Mouse (Mus musculus) lung, postnatal 36 days (tissue): ENCODE measurements around the gene D630023F18Rik.

ENCODE experiments used
- DNase-seq: peaks from one replicate; pipeline ENCODE4 v3.0.0; 2022; ENCODE audit warnings: mixed read lengths

D630023F18Rik gene

DNA sequence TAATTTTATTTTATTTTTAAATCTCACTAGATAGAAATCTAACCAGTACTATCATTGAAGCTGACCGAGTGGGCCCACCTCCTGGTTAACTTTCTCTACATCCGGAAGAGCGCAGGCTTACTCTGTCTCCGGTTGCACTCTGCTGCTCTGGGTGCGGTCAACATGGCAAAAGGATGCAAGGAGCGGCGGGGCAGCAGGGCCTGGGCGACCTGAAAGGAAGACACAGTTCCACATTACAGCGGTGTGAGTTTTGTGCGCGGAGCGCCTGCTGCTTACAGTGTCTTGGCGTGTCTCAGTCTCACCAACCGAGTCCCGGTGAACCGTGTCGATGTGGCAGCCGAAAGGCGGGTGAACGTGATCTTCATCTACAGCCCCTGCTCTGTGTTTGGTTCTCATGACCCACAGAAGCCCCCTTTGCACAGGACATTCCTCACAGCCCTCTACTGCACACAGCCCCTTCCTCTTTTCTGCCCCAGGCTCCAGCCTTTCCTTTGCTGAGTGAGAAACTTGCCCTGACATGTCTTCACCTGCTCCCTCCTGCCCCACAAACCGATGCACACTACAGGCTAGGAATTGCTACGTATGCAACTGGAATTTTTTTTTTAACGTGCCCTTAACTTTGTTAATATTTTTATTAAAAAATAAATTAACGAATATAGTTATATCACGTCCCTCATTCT is 13.1 kb downstream of the D630023F18Rik start:
- DNase-seq: no peak

DNA sequence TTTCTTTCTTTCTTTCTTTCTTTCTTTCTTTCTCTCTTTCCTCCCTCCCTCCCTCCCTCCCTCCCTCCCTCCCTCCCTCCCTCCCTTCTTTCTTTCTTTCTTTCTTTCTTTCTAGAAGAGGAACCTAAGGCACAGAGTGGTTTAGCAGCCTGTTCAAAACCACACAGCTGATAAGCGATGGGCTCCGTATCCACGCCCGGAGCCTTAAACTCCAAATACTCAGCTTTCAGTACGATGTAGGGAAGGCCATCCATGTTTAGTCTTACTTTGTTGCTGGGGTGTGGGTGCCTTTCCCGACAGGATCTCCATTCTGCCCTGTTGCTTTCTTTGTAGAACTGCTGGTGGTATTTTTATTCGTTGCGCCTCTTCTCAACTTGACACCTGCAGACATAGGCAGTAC is 13.8 kb downstream of the D630023F18Rik start:
- DNase-seq: no peak

DNA sequence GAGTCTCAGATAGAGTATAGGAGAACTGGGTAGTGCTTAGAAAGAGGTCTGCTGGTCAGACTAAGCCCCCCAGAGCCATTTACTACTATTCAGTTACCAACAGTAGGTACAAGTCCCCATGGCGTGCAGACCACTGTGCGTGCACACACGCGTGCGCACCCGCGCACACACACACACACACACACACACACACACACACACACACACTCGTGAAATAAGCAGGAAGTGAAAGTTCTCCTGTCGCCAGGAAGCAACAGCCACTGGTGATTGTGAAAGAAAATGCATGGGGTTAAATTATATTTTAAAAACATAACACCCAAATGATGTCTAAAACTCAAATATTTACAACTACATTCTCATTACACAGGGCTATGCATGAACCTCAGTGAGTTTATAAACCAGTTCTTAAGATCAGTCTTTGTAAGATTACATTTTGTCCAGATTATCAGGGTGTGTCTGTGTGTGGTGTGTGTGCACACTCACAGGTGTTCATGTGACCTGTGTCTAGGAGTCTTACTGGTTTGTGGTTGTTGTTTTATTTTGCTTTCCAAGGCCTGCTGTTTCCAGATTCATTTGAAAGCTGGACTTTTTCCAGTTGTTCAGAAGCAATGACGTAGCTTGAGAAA is 15.2 kb downstream of the D630023F18Rik start:
- DNase-seq: no peak

DNA sequence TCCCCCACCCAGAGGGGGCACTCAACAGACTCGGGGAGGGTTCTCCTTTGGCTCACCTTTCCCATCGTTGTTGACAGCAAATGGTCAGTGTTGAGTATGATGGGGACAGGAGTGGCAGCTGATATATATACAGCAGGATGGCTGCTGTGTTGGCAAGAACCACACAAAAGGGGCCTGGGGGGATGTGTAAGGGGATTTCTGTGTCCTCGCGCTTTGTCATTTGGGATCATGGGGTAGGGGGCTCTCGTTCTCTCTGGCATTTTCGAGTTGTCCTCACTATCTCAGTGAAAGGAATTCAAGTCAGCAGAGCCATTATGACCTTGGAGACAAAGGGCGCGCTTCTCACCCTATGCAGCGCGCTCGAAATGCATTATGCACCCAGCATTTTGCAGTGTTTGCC is 19.7 kb downstream of the D630023F18Rik start, which contains the start of gene Cryga:
Gene Cryga (minus strand): TSS at position 101 of the 400 bp plus-strand sequence.
- DNase-seq: no peak

DNA sequence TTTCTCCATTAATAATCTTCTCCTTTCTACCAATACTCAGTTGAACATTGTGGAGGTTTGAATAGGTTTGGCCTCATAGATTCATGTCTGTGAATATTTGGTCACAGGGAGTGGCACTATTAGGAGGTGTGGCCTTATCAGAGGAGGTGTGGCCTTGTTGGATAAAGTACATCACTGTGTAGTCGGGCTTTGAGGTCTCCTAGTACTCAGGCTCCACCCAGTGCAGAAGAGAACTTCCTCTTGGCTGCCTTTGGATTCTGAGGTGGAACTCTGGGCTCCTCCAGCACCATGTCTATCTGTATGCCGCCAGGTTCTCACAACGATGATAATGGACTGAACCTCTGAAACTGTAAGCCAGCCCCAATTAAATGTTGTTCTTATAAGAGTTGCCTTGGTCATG is 26.1 kb downstream of the D630023F18Rik start:
- no peak for DNase-seq

DNA sequence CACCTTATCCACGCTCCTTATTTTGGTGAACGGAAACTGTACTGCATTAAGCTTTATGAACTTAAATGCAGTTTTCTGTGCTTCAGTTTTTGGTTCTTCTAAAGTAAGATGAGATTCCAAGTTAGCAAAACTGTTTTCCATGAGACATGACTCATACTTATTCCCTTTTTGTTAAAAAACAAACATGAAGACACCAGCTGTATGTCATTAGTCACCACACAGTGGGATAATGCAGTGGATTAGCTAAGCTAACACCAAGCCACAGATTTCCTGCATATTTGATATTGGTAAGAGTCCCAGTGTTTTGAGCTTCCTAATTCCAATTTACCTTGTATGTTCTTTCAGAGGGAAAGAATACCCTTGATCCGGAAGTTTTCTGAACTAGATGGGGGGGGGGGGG is 31.4 kb downstream of the D630023F18Rik start:
- no peak for DNase-seq

DNA sequence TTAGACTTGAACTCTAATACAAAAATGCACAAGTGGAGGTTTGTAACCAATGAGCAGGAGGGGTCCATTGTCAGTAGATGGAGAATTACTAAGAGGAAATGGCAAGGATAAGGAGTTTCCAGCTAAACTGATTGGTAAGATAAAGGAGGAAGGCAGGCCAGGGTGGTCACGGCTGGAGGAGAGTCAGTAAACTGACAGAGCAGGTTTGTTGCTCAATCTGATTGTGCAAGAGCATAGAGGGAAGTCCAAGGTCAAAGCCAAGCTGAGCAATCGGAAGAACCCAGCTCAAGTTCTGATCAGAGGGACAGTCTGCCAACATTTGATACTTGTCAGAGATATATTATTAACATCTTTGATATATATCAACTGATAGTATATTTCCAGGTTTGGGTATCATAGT is 32.6 kb downstream of the D630023F18Rik start:
- peak; percentile 86 for DNase-seq

DNA sequence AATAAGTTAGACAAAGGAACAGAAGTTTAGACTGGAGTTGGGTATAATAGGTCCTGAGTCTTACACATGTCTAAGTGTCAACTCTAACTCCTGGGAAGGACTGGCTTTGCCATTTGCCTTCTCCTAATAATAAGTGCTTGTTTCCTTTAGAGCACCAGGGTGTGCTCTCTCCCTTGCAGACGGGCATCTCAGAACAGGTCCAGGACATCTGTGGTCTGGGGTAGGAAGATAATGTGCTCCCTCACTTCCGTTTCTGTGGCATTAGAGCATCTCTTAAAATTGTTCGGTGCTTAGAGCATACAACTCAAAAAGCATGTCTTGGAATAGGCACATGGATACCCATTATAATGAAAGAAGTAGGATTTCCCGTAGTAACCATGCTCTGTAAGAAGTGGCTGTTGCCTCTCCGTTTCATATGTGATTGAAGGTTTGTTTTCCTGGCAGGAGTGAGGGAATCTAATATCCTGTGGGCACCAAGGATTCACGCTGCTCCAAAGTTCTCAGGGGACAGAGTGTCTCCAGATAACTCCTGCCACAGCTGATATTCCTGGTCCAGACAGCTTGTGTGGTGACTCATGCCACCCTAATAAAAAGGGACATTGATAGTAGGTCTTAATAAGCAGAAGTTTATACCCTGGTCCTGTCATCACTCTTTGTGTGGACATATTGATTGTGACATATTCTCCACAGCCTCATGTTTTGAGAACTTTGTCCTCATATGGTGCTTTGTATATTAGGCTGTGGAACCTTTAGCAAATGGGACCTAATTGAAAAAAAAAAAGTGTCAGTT is 34.3 kb downstream of the D630023F18Rik start:
- DNase-seq: peak; percentile 27

DNA sequence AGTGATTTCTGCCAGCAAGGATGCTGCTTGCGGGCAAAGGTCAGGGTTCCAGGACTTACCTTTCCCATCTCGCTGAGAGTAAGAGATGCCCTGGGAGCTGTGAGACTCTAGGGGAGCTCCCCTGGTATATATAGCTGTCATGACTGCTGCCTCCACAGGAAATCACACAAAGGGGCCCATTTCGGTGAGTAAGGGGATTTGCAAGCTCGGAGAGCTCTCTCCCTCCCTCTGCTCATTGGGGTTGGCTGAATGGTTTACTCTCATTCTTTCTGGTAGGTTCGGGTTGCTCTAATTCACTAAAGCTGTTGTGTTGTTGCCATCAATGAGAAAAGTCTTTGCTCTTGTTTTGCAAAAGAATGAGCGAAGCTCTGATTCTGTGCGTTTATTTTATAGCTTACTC is 40.8 kb downstream of the D630023F18Rik start, which contains the start of gene Crygb:
Gene Crygb (minus strand): TSS at position 101 of the 400 bp plus-strand sequence.
- no peak for DNase-seq

DNA sequence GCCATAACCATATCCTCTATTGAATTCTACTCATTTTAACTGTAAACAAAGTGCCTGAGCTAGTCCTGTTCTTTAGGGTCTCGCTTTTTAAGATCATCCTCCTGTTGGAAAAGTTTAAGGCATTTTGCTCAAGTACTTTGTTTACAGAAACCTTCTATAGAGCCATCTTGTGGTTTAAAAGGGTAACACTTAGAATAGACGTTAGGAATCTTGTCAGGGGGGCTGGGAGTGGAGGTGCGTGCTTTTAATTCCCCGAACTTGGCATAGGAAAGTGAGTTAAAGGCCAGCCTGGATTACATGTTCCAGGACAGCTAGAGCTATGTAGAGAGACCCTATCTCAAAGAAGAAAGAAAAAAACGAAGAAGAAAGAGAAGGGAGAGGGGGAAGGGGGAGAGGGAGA is 47.4 kb downstream of the D630023F18Rik start:
- peak; percentile 1 for DNase-seq

DNA sequence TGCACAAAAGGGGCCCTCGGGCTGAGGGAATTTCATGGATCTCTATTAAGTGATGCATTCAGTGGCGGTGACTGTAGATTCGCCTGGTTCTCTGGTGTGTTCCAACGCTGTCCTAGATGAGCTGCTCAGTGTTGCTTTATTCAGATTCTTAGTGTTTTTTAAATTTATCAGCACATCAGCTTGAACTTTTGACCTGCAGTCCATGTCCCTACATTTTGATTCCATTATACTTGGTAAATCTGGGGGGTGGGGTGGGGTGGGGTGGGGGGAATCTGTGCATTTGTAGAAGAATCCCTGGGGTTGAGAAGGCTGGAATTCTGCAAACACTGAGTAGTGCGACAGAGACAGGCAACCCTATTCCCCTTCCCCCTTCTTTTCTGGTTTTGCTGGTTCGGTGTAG is 49.4 kb downstream of the D630023F18Rik start, which contains the start of gene Crygc:
Gene Crygc (minus strand): TSS at position 101 of the 400 bp plus-strand sequence.
- DNase-seq: no peak

DNA sequence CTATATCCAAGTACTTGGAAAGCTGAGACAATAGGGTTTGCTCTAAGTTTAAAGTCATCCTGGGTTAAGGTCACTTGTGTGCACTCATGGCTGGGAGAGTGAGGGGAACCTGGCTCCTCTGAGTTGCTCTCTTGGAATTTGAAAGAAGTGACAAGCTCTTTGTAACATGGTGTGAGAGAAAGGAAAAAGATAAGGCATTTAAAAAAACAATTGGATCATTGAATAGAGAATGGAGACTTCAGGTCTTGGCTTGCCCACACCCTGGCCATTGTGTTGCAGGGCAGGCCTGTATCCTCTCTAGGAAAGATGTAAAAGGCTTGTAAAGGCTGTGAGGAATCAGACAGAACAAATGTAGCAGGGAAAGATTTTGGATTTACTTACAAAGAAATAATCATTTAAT is 55.2 kb downstream of the D630023F18Rik start:
- DNase-seq: no peak

DNA sequence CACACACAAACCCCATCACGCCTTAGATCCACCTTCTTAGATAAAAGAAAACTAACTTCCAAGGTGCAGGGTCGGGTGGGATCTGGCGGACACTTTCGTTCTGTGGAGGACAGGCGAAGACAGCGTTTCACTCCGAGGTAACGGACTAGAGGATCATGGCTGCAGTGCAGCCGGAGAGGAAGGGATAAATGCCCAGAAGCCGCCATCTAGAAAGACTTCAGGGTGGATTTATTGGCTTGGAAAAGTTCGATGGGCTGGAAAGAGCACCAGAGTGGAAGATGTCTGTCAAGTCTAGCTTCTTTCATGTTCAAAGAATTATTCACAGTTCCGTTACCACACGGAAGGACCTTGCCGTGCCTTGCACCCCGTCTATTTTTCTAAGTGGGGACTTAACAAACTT is 58.8 kb downstream of the D630023F18Rik start:
- no peak for DNase-seq

DNA sequence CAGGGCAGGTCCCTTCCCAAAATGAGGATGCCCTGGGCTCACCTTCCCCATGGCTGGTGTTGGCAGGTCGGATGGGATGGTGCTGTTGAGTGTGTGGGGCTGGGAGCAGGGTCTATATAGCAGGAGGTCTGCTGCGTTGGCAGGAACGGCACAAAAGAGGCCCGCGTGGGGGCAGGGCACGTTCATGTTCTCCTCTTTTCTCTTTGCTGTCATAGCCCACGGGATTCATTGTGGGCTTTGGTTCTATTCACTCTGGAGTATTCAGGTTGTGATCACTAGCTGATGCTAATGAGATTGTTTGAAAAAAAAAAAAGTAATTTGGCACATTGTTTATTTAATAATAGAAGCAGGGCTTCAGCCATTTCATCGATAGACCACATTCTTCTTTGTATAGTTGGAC is 59.7 kb downstream of the D630023F18Rik start, which contains the start of gene Crygd:
Gene Crygd (minus strand): TSS at position 101 of the 400 bp plus-strand sequence.
- no peak for DNase-seq
